Mouse (Mus musculus): ENCODE results near the gene Shisa7. TPM values are rescaled to one million over a fixed set of nuclear protein-coding genes. Genes with fewer than 3 reads are reported as not detected.
A peak's percentile ranks its signal among the peaks of the same experiment; 100 is the strongest.
"Not testable (repeated sequence)": the region's sequence is repeated elsewhere in the genome, so short reads cannot be mapped to it uniquely, and the experiment has no call there.

Gene Shisa7
- polyA plus RNA-seq, 2 experiments: 0.54 to 4.2 TPM

DNA sequence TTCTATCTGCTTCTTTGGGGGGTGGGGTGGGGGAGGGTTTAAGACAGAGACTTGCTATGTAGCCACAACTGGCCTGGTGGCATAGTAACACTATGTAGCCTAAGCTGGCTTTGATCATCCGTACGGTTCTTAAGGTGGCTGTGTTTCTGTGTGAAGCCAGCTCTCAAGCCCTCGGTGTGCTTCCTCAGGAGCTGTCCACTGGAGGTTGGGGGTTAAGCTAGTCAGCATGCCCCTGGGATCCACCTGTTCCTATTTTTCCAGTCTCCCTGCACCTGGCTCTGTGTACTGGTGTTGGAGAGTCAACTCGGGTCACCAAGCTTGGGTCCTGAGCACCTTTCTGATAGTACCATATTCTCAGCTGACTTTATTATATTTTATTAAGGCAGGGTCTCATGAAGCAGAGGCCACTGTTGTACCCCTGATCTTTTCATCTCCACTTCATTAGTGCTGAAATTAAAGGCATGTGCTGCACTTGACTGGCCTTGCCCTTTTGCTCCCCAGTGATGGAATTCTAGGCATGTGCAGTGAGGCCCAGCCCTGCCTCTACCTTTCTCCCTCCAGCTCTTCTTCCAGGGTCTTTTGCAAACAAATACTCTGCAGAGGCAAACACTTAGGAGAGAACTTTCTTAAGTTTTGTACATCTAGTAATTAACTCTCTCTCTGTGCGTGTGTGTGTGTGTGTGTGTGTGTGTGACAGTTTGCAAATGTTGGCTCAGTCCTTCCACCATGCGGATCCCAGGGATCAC lies 22.2 kb downstream of the Shisa7 start:
- Histone ChIP-seq H3K4me3 (replicated peaks; ENCODE audit: low read length) (no peak overlapping the region), H3K27ac (replicated peaks; ENCODE audit: low read depth, low read length) (no peak overlapping the region), H3K27me3 (ENCODE audit: control insufficient read depth, insufficient read depth, low read length) (no peaks in the 10 kb centered on the region), H3K9me3 (ENCODE audit: control insufficient read depth, low read length) (no peaks in the 10 kb centered on the region), H3K36me3 (ENCODE audit: control insufficient read depth, insufficient read depth, low read length) (no peaks in the 10 kb centered on the region), H3K4me1 (ENCODE audit: control insufficient read depth, insufficient read depth, low read length) (no peaks in the 10 kb centered on the region), H3K9ac (ENCODE audit: low read depth, low read length, severe bottlenecking) (no peak overlapping the region), H3K4me2 (replicated peaks; ENCODE audit: low read depth, low read length, severe bottlenecking) (no peak overlapping the region)
- DNase-seq (ENCODE audit: low spot score) (no peak), ATAC-seq (ENCODE audit: low FRiP score, low read depth) (no peak)
- WGBS: 56% methylated on average over 6 of the region's 6 CpGs
- TF ChIP-seq POLR2A (IDR thresholded peaks at IDR 0.05; ENCODE audit: borderline replicate concordance, extremely low read depth, insufficient read depth, insufficient read length): no peak

DNA sequence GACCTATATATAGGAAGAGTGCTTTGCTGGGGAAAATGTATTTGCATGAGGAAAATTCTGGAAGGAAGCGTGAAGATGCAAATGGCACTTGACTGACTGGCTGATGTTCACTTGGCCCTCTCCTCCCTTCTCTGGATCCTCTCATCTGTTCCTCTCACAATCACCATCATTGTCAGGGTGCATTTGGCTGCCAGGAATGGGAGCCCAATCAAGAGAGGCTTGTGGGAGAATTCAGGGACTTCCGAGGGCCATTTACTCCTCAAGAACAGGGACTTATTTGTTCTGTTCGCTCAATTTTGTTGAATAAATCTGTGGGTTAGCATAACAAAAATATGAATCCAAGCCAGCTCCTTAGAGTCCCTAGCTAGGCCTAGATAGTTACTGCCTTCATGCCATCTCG lies 22.8 kb downstream of the Shisa7 start:
- H3K4me1 ChIP-seq (ENCODE audit: control insufficient read depth, insufficient read depth, low read length): no peaks in the 10 kb centered on the region
- H3K27ac ChIP-seq (replicated peaks; ENCODE audit: low read depth, low read length): no peak overlapping the region
- ATAC-seq (ENCODE audit: low FRiP score, low read depth) (no peak), DNase-seq (ENCODE audit: low spot score) (no peak)
- no peak overlapping the region for H3K4me3 ChIP-seq (replicated peaks; ENCODE audit: low read length)
- no peak overlapping the region for H3K4me2 ChIP-seq (replicated peaks; ENCODE audit: low read depth, low read length, severe bottlenecking)
- no peak overlapping the region for H3K9ac ChIP-seq (ENCODE audit: low read depth, low read length, severe bottlenecking)
- no peaks in the 10 kb centered on the region for H3K36me3 ChIP-seq (ENCODE audit: control insufficient read depth, insufficient read depth, low read length)
- H3K9me3 ChIP-seq (ENCODE audit: control insufficient read depth, low read length): no peaks in the 10 kb centered on the region
- WGBS: 79% methylated on average over 4 of the region's 4 CpGs
- H3K27me3 ChIP-seq (ENCODE audit: control insufficient read depth, insufficient read depth, low read length): no peaks in the 10 kb centered on the region
- TF ChIP-seq POLR2A (IDR thresholded peaks at IDR 0.05; ENCODE audit: borderline replicate concordance, extremely low read depth, insufficient read depth, insufficient read length): no peak

DNA sequence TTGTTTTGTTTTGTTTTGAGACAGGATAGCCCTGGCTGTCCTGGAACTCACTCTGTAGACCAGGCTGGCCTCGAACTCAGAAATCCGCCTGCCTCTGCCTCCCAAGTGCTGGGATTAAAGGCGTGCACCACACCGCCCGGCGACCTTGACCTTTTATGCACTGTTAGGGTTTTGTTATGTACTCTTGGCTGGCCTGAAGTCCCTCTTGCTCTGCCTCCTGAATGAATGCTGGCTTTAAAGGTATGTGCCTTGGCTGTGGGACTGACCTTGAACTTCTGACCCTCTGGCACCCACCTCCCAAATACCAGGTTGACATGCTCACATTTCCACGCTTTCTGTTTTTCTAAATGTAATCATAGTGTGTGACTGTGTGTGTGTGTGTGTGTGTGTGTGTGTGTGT lies 23.6 kb downstream of the Shisa7 start:
- H3K4me3 ChIP-seq (replicated peaks; ENCODE audit: low read length); DNase-seq (ENCODE audit: low spot score); H3K36me3 ChIP-seq (ENCODE audit: control insufficient read depth, insufficient read depth, low read length); ATAC-seq (ENCODE audit: low FRiP score, low read depth); H3K4me2 ChIP-seq (replicated peaks; ENCODE audit: low read depth, low read length, severe bottlenecking); H3K4me1 ChIP-seq (ENCODE audit: control insufficient read depth, insufficient read depth, low read length); H3K27ac ChIP-seq (replicated peaks; ENCODE audit: low read depth, low read length); H3K9me3 ChIP-seq (ENCODE audit: control insufficient read depth, low read length); H3K27me3 ChIP-seq (ENCODE audit: control insufficient read depth, insufficient read depth, low read length); H3K9ac ChIP-seq (ENCODE audit: low read depth, low read length, severe bottlenecking): not testable (repeated sequence)
- WGBS: 81% methylated on average over 7 of the region's 7 CpGs

DNA sequence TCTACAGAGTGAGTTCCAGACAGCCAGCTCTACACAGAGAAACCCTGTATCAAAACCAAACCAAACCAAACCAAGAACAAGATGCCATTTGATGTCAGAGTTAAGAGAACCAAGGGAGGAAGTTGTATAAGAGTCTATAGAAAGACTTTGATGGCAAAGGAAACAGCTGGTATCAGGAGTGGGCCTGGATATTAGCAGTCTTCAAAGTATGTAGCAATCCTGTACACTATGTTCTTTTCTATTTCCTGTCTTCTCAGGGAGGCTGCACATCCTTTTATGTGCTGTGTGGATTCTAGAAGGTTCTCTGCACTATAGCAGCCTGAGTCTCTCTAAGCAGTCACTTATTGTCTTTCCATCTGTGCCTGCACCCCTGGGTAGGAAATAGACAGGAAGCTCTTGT lies 27.9 kb downstream of the Shisa7 start:
- H3K36me3 ChIP-seq (ENCODE audit: control insufficient read depth, insufficient read depth, low read length): no peaks in the 10 kb centered on the region
- no peaks in the 10 kb centered on the region for H3K9me3 ChIP-seq (ENCODE audit: control insufficient read depth, low read length)
- no peak overlapping the region for H3K4me3 ChIP-seq (replicated peaks; ENCODE audit: low read length)
- DNase-seq (ENCODE audit: low spot score) (no peak), ATAC-seq (ENCODE audit: low FRiP score, low read depth) (no peak)
- peaks cover 6% of the 10 kb centered on the region; the same call in 1 of the 2 replicates for H3K4me1 ChIP-seq (ENCODE audit: control insufficient read depth, insufficient read depth, low read length)
- no peak for TF ChIP-seq POLR2A (IDR thresholded peaks at IDR 0.05; ENCODE audit: borderline replicate concordance, extremely low read depth, insufficient read depth, insufficient read length)
- no peak overlapping the region for H3K9ac ChIP-seq (ENCODE audit: low read depth, low read length, severe bottlenecking)
- no peaks in the 10 kb centered on the region for H3K27me3 ChIP-seq (ENCODE audit: control insufficient read depth, insufficient read depth, low read length)
- H3K4me2 ChIP-seq (replicated peaks; ENCODE audit: low read depth, low read length, severe bottlenecking): no peak overlapping the region
- H3K27ac ChIP-seq (replicated peaks; ENCODE audit: low read depth, low read length): no peak overlapping the region

DNA sequence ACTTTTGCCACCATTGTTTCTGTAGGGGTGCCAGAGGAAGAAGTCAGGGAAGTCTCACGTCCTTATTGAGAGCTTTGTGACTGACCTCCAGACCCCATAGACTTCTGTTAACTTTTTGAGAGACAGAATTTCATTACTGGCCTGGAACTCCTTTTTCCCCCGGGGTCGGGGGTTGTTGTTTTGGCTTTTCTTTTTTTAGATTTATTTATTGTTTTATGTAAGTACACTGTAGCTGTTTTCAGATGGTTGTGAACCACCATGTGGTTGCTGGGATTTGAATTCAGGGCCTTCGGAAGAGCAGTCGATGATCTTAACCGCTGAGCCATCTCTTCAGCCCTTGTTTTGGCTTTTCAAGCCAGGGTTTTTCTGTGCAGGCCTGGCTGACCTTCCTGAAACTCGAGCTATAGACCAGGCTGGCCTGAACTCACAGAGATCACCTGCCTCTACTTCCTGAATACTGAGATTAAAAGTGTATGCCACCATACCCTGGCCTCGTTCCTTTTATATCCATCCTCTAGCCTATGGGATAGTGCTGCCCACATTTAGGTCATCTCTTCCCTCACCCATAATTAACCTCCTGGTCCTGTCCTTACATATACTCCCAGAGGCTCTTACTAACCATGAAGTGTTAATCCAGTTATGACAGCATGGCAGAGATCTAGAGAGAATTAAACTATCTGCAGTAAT lies 31.2 kb downstream of the Shisa7 start:
- no peak for TF ChIP-seq POLR2A (IDR thresholded peaks at IDR 0.05; ENCODE audit: borderline replicate concordance, extremely low read depth, insufficient read depth, insufficient read length)
- WGBS: 29% methylated on average over 8 of the region's 8 CpGs
- ATAC-seq (ENCODE audit: low FRiP score, low read depth) (no peak), DNase-seq (ENCODE audit: low spot score) (no peak)
- H3K36me3 ChIP-seq (ENCODE audit: control insufficient read depth, insufficient read depth, low read length): peaks cover 27% of the 10 kb centered on the region
- H3K9me3 ChIP-seq (ENCODE audit: control insufficient read depth, low read length): no peaks in the 10 kb centered on the region
- H3K4me3 ChIP-seq (replicated peaks; ENCODE audit: low read length): peak overlapping the region; percentile 97
- H3K4me2 ChIP-seq (replicated peaks; ENCODE audit: low read depth, low read length, severe bottlenecking): peak overlapping the region; percentile 66
- H3K9ac ChIP-seq (ENCODE audit: low read depth, low read length, severe bottlenecking): peak overlapping the region; percentile 48
- H3K27me3 ChIP-seq (ENCODE audit: control insufficient read depth, insufficient read depth, low read length): no peaks in the 10 kb centered on the region
- peaks cover 21% of the 10 kb centered on the region for H3K4me1 ChIP-seq (ENCODE audit: control insufficient read depth, insufficient read depth, low read length)
- H3K27ac ChIP-seq (replicated peaks; ENCODE audit: low read depth, low read length): peak overlapping the region; percentile 81
